Mouse (Mus musculus): Measurements from ENCODE around the gene Dgcr6.

DNA sequence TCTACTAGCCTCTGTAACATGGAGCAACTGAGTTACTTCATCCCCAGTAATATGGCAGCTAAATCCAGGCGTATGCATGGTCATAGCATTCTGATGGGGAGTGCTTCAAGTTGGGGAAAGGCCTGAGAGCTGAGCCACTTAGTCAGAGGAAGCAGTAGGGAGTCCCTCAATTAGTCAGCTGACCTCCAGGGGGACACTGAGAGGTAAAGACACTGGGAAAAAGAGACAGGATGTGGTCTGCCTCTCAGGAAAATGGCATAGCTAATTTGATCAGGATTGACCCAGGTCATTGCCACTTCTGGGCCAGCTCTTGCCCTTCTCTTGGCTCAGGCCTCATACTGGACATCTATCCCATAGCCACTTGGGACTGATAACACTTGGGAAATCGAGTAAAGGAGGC is 25.3 kb upstream of the Dgcr6 start:
- TF ChIP-seq CTCF (IDR thresholded peaks at IDR 0.05; ENCODE audit: borderline replicate concordance, insufficient read depth, low read depth, low read length), result no peak
- TF ChIP-seq POLR2A (IDR thresholded peaks at IDR 0.05; ENCODE audit: borderline replicate concordance, insufficient read depth, low read length), result no peak
